28 mouse cellular contexts compared by ENCODE assay signal in the genomic region with DNA sequence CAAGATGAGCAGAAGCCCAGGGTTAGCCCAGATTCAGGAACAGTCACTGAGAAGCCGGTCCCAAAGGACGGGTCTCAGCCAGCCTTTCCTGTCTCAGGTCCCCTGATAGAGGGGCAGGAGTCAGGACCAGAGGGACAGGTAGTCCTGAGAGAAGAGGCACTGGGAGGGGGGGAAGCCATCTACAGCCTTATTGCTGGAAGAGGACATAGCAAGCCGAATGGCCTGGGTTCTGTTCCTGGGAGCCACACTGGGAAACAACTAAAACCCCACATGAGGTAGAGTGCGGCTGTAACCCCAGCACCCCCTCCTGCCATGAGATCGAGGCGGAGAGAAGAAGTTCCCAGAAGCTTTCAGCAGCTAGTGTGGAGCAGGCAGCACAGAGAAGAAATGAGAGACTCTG. TPM values are rescaled to one million over a fixed set of nuclear protein-coding genes. Genes with fewer than 3 reads are reported as not detected.
DNase-seq lines count a peak whose midpoint lies in the region; ATAC-seq and TF ChIP-seq lines count a peak whose summit lies in the region.
"Had no signal": no experiment of that assay in that cellular context is flagged by ENCODE, and none has a peak within 500 bp of the region (broad histone marks: within the 10 kb centered on the region; RNA-seq: fewer than 3 reads in every experiment).

No protein-coding gene starts in this region.

- no peak overlapping the region for H3K9ac ChIP-seq in heart, adult 2 months (ENCODE audit: low read depth, low read length)
- H3K9ac ChIP-seq in midbrain, embryonic 16.5 days (ENCODE audit: low read depth, low read length), result no peak overlapping the region
- no peak overlapping the region for H3K9ac ChIP-seq in midbrain, postnatal 0 days (replicated peaks; ENCODE audit: low read length, poor library complexity, severe bottlenecking)
- no peak overlapping the region for H3K9ac ChIP-seq in limb, embryonic 13.5 days
- H3K9ac ChIP-seq: embryonic facial prominence, embryonic 12.5 days; lung, embryonic 14.5 days; neural tube, embryonic 13.5 days had no signal

- H3K27ac ChIP-seq in heart, embryonic 10.5 days, result peak overlapping the region; percentile 43; the same call in 1 of the 2 replicates
- H3K27ac ChIP-seq in heart, adult 2 months, result no peak overlapping the region
- H3K27ac ChIP-seq in midbrain, embryonic 16.5 days (ENCODE audit: low read length), result peak overlapping the region; percentile 14; the same call in 1 of the 2 replicates
- no peak overlapping the region for H3K27ac ChIP-seq in midbrain, postnatal 0 days (ENCODE audit: low read depth, low read length)
- H3K27ac ChIP-seq in limb, embryonic 13.5 days, result peak overlapping the region; percentile 69; the same call in 1 of the 2 replicates
- H3K27ac ChIP-seq: embryonic facial prominence, embryonic 12.5 days; kidney, postnatal 0 days; neural tube, embryonic 13.5 days had no signal

- 92% methylated on average over 6 of the region's 6 CpGs for WGBS in heart, embryonic 10.5 days
- 95% methylated on average over 6 of the region's 6 CpGs for WGBS in heart, adult 2 months
- 93% methylated on average over 6 of the region's 6 CpGs for WGBS in midbrain, embryonic 16.5 days
- WGBS in midbrain, postnatal 0 days, result 90% methylated on average over 6 of the region's 6 CpGs
- WGBS in limb, embryonic 13.5 days, result 94% methylated on average over 6 of the region's 6 CpGs

- peaks cover 56% of the 10 kb centered on the region for H3K4me1 ChIP-seq in heart, embryonic 10.5 days
- H3K4me1 ChIP-seq in heart, adult 2 months (ENCODE audit: control insufficient read depth, insufficient read depth, low read length), result no peaks in the 10 kb centered on the region; the same call in 1 of the 2 replicates
- peaks cover 16% of the 10 kb centered on the region for H3K4me1 ChIP-seq in midbrain, embryonic 16.5 days (ENCODE audit: control insufficient read depth, insufficient read depth, low read length)
- peaks cover 9% of the 10 kb centered on the region; the same call in 1 of the 2 replicates for H3K4me1 ChIP-seq in midbrain, postnatal 0 days (ENCODE audit: insufficient read depth, low read length)
- peaks cover 61% of the 10 kb centered on the region for H3K4me1 ChIP-seq in limb, embryonic 13.5 days

- no peak overlapping the region for H3K4me3 ChIP-seq in heart, embryonic 10.5 days
- no peak overlapping the region for H3K4me3 ChIP-seq in heart, adult 2 months
- H3K4me3 ChIP-seq in midbrain, embryonic 16.5 days (ENCODE audit: low read depth, low read length), result no peak overlapping the region
- no peak overlapping the region for H3K4me3 ChIP-seq in midbrain, postnatal 0 days (ENCODE audit: low read depth, low read length)
- H3K4me3 ChIP-seq in limb, embryonic 13.5 days, result no peak overlapping the region
- H3K4me3 ChIP-seq: embryonic facial prominence, embryonic 12.5 days; neural tube, embryonic 13.5 days had no signal

- H3K9me3 ChIP-seq in heart, embryonic 10.5 days, result no peaks in the 10 kb centered on the region
- no peaks in the 10 kb centered on the region for H3K9me3 ChIP-seq in midbrain, embryonic 16.5 days (replicated peaks; ENCODE audit: control insufficient read depth, low read length, poor library complexity, severe bottlenecking)
- no peaks in the 10 kb centered on the region for H3K9me3 ChIP-seq in midbrain, postnatal 0 days (ENCODE audit: low read length)
- no peaks in the 10 kb centered on the region for H3K9me3 ChIP-seq in limb, embryonic 13.5 days
- H3K9me3 ChIP-seq: embryonic facial prominence, embryonic 12.5 days; neural tube, embryonic 13.5 days had no signal

- no peak for TF ChIP-seq EP300 in heart, adult 2 months (IDR thresholded peaks at IDR 0.05; ENCODE audit: insufficient read depth, low read depth, low read length)

- H3K36me3 ChIP-seq in heart, embryonic 10.5 days, result no peaks in the 10 kb centered on the region
- no peaks in the 10 kb centered on the region for H3K36me3 ChIP-seq in heart, adult 2 months (ENCODE audit: control insufficient read depth, insufficient read depth, low read length)
- no peaks in the 10 kb centered on the region for H3K36me3 ChIP-seq in midbrain, embryonic 16.5 days (ENCODE audit: control insufficient read depth, insufficient read depth, low read length)
- no peaks in the 10 kb centered on the region for H3K36me3 ChIP-seq in midbrain, postnatal 0 days (ENCODE audit: insufficient read depth, low read length)
- H3K36me3 ChIP-seq in limb, embryonic 13.5 days, result no peaks in the 10 kb centered on the region
- H3K36me3 ChIP-seq: embryonic facial prominence, embryonic 12.5 days; neural tube, embryonic 13.5 days had no signal

- DNase-seq in heart, embryonic 10.5 days (ENCODE audit: low spot score), result no peak
- no peak for DNase-seq in heart, adult 2 months
- DNase-seq in midbrain, postnatal 0 days (ENCODE audit: low spot score), result no peak
- DNase-seq in retina, postnatal 1 day, result no peak
- DNase-seq: adrenal gland, adult 2 months; cerebellum, adult 8-10 months; gastrocnemius, postnatal 36 days; heart, postnatal 36 days; kidney, adult 18-20 months; left cerebral cortex, postnatal 4 days; lung, embryonic 14.5 days; lung, postnatal 4 days; right cerebral cortex, postnatal 14 days; spleen, adult 18-20 months; thymus, adult 2 months had no signal

- H3K27me3 ChIP-seq in heart, embryonic 10.5 days (ENCODE audit: insufficient read depth, poor library complexity, severe bottlenecking), result no peaks in the 10 kb centered on the region
- H3K27me3 ChIP-seq in heart, adult 2 months (ENCODE audit: control insufficient read depth, insufficient read depth, low read length), result no peaks in the 10 kb centered on the region; the same call in 1 of the 2 replicates
- no peaks in the 10 kb centered on the region for H3K27me3 ChIP-seq in midbrain, embryonic 16.5 days (ENCODE audit: control insufficient read depth, insufficient read depth, low read depth, low read length)
- no peaks in the 10 kb centered on the region for H3K27me3 ChIP-seq in midbrain, postnatal 0 days (ENCODE audit: insufficient read depth, low read length)
- no peaks in the 10 kb centered on the region for H3K27me3 ChIP-seq in limb, embryonic 13.5 days
- H3K27me3 ChIP-seq: embryonic facial prominence, embryonic 12.5 days; neural tube, embryonic 13.5 days had no signal

- ATAC-seq in midbrain, embryonic 16.5 days, result no peak
- no peak for ATAC-seq in midbrain, postnatal 0 days (ENCODE audit: low FRiP score)
- no peak for ATAC-seq in limb, embryonic 13.5 days (ENCODE audit: low FRiP score, low read depth)
- no peak for ATAC-seq in granulocyte monocyte progenitor cell, adult 5-6 weeks (replicated peaks; ENCODE audit: poor library complexity, severe bottlenecking)
- ATAC-seq: forebrain, embryonic 16.5 days; hindbrain, embryonic 16.5 days had no signal

- no peaks in the 10 kb centered on the region for H3K79me2 ChIP-seq in heart, adult 2 months (replicated peaks; ENCODE audit: control insufficient read depth, insufficient read depth, low read length)

- H3K4me2 ChIP-seq in midbrain, embryonic 16.5 days (ENCODE audit: low read length), result no peak overlapping the region
- H3K4me2 ChIP-seq in midbrain, postnatal 0 days (ENCODE audit: low read depth, low read length, poor library complexity, severe bottlenecking), result no peak overlapping the region
- no peak overlapping the region for H3K4me2 ChIP-seq in limb, embryonic 13.5 days (replicated peaks)
- H3K4me2 ChIP-seq: embryonic facial prominence, embryonic 12.5 days; lung, embryonic 14.5 days; neural tube, embryonic 13.5 days had no signal

- intact Hi-C loops in heart, adult 2 months (cut with DNase I), result no loop called here

- no peak for TF ChIP-seq CTCF in heart, adult 2 months (IDR thresholded peaks at IDR 0.05)
- no peak for TF ChIP-seq CTCF in midbrain, postnatal 0 days (IDR thresholded peaks at IDR 0.05)

- TF ChIP-seq POLR2A in heart, adult 2 months (IDR thresholded peaks at IDR 0.05; ENCODE audit: insufficient read depth, low read depth, low read length), result no peak

RNA-seq across cellular contexts. Expression of a gene that starts 17.9 kb away (rescaled TPM):
- not detected in 2 replicates for polyA plus RNA-seq in heart, embryonic 10.5 days (2016; fragmentation: Nextera tagmentation; extraction: Ambion mirVana)
- not detected for total RNA-seq in heart, adult 2 months (2021)
- polyA plus RNA-seq in heart, adult 2 months (2012; rRNA removed), result not detected in 2 replicates
- 0.26 TPM in 1 of 2 replicates, not detected in the other for polyA plus RNA-seq in midbrain, embryonic 16.5 days (2015; fragmentation: Nextera tagmentation; extraction: Ambion mirVana)
- not detected in 2 replicates for total RNA-seq in midbrain, postnatal 0 days (2014; rRNA removed)
- 0.19 and 0.25 TPM in 2 replicates for polyA plus RNA-seq in midbrain, postnatal 0 days (2015; fragmentation: Nextera tagmentation; extraction: Ambion mirVana)
- not detected in 2 replicates for polyA plus RNA-seq in limb, embryonic 13.5 days (2015; fragmentation: Nextera tagmentation; extraction: Ambion mirVana)
- total RNA-seq in granulocyte monocyte progenitor cell, adult 5-6 weeks (2014; fragmentation: Nextera tagmentation), result not detected in 2 replicates
- not detected in 2 replicates for total RNA-seq in granulocyte monocyte progenitor cell, adult 5-6 weeks (2017)
- total RNA-seq: adrenal gland, adult 2 months; CH12.LX; common myeloid progenitor, adult 5-6 weeks; gastrocnemius, postnatal 36 days; heart, postnatal 36 days; left cerebral cortex, postnatal 4 days had no signal
- polyA plus RNA-seq: adrenal gland, adult 2 months; embryonic facial prominence, embryonic 12.5 days; forebrain, embryonic 16.5 days; heart, embryonic 14.5 days; hindbrain, embryonic 16.5 days; kidney, postnatal 0 days; lung, embryonic 14.5 days; neural tube, embryonic 13.5 days; stomach, embryonic 14.5 days; thymus, adult 2 months had no signal

RNA-seq across cellular contexts. Expression of a gene that starts 26.3 kb away (rescaled TPM):
- polyA plus RNA-seq in heart, embryonic 10.5 days (2016; fragmentation: Nextera tagmentation; extraction: Ambion mirVana), result 4.2 and 5.1 TPM in 2 replicates
- under 1 TPM; 0.55 to 0.63 TPM for total RNA-seq in heart, adult 2 months (2021)
- 0.64 and 1.1 TPM in 2 replicates for polyA plus RNA-seq in heart, adult 2 months (2012; rRNA removed)
- polyA plus RNA-seq in midbrain, embryonic 16.5 days (2015; fragmentation: Nextera tagmentation; extraction: Ambion mirVana), result 0.08 TPM in 1 of 2 replicates, not detected in the other
- not detected in 2 replicates for total RNA-seq in midbrain, postnatal 0 days (2014; rRNA removed)
- polyA plus RNA-seq in midbrain, postnatal 0 days (2015; fragmentation: Nextera tagmentation; extraction: Ambion mirVana), result 0.14 TPM in 1 of 2 replicates, not detected in the other
- polyA plus RNA-seq in limb, embryonic 13.5 days (2015; fragmentation: Nextera tagmentation; extraction: Ambion mirVana), result 0.46 and 0.56 TPM in 2 replicates
- not detected in 2 replicates for total RNA-seq in granulocyte monocyte progenitor cell, adult 5-6 weeks (2014; fragmentation: Nextera tagmentation)
- total RNA-seq in granulocyte monocyte progenitor cell, adult 5-6 weeks (2017), result 0.05 and 0.30 TPM in 2 replicates
- total RNA-seq: common myeloid progenitor, adult 5-6 weeks; gastrocnemius, postnatal 36 days; layer of hippocampus, adult 8-10 months; left cerebral cortex, postnatal 4 days had no signal
- polyA plus RNA-seq: hindbrain, embryonic 16.5 days; neural tube, embryonic 13.5 days had no signal

Comparison
In these comparisons a context has a peak if more than half of its experiments do, and no peak if none do; other contexts are left out.
1. H3K27ac ChIP-seq: peak in heart, embryonic 10.5 days (single experiment), midbrain, embryonic 16.5 days (single experiment) and limb, embryonic 13.5 days (single experiment); none in heart, adult 2 months (single experiment) and midbrain, postnatal 0 days (single experiment).